Mouse (Mus musculus): ENCODE data around the gene Lpp. TPM values are rescaled to one million over a fixed set of nuclear protein-coding genes. Genes with fewer than 3 reads are reported as not detected.

Gene Lpp
- total and polyA plus RNA-seq, 2 experiments from 2014 or later, result 7.9 to 15.9 TPM

DNA sequence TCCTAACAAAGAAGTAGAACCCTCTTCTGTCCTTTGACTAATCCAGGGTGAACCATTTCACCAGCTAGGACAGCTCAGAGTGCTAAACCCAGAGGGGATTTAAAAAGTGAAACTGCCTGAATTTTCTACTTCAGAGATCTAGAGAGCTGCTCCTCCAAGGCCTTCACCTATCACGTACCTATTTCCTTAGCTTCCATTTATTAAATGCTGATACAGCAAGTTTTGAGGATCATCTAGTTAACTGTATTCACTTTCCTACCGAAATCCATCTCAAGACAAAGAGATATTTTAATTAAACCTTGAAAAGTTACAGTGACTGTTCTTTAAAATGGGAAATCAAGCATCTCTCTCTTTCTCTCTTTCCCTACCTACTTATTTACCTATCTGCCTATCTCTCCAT, 167.7 kb downstream of the Lpp start:
- no peak overlapping the region for H3K27ac ChIP-seq (ENCODE audit: low read depth, low read length)
- no peak for TF ChIP-seq CTCF (IDR thresholded peaks at IDR 0.05)
- H3K27me3 ChIP-seq (ENCODE audit: insufficient read depth, low read length), result no peaks in the 10 kb centered on the region
- no peak for DNase-seq (ENCODE audit: low spot score)
- H3K4me1 ChIP-seq (ENCODE audit: insufficient read depth, low read length), result no peaks in the 10 kb centered on the region
- H3K9ac ChIP-seq (replicated peaks; ENCODE audit: low read length, poor library complexity, severe bottlenecking), result no peak overlapping the region
- WGBS, result 89% methylated on average over 2 of the region's 2 CpGs
- H3K4me3 ChIP-seq (ENCODE audit: low read depth, low read length), result no peak overlapping the region
- no peak overlapping the region for H3K4me2 ChIP-seq (ENCODE audit: low read depth, low read length, poor library complexity, severe bottlenecking)
- no peaks in the 10 kb centered on the region for H3K9me3 ChIP-seq (ENCODE audit: low read length)
- no peak for ATAC-seq (ENCODE audit: low FRiP score)
- no peaks in the 10 kb centered on the region for H3K36me3 ChIP-seq (ENCODE audit: insufficient read depth, low read length)

DNA sequence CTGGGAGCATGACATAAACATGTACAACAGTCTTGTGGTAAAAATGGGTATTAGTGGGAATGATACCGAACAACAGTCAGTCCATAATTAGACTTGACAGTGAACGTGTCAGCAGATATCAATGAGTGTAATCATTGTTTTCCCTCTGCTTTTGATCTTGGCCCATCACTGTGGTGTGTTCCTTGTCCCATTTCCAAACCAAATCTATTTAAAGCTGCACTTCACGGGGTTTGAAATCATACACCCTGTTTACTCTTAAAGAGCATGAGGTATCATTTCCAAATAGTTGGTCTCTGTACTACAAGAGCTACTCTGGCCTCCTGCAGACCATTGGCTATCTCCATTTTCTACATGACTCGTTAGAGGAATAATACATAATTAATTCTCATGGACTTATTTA, 168.3 kb downstream of the Lpp start:
- H3K4me2 ChIP-seq (ENCODE audit: low read depth, low read length, poor library complexity, severe bottlenecking), result no peak overlapping the region
- H3K27ac ChIP-seq (ENCODE audit: low read depth, low read length), result no peak overlapping the region
- no peak overlapping the region for H3K9ac ChIP-seq (replicated peaks; ENCODE audit: low read length, poor library complexity, severe bottlenecking)
- no peak for ATAC-seq (ENCODE audit: low FRiP score)
- no peaks in the 10 kb centered on the region for H3K9me3 ChIP-seq (ENCODE audit: low read length)
- TF ChIP-seq CTCF (IDR thresholded peaks at IDR 0.05), result no peak
- WGBS, result 80% methylated on average over 4 of the region's 4 CpGs
- no peak for DNase-seq (ENCODE audit: low spot score)
- H3K27me3 ChIP-seq (ENCODE audit: insufficient read depth, low read length), result no peaks in the 10 kb centered on the region
- H3K4me3 ChIP-seq (ENCODE audit: low read depth, low read length), result no peak overlapping the region
- H3K36me3 ChIP-seq (ENCODE audit: insufficient read depth, low read length), result no peaks in the 10 kb centered on the region
- no peaks in the 10 kb centered on the region for H3K4me1 ChIP-seq (ENCODE audit: insufficient read depth, low read length)

DNA sequence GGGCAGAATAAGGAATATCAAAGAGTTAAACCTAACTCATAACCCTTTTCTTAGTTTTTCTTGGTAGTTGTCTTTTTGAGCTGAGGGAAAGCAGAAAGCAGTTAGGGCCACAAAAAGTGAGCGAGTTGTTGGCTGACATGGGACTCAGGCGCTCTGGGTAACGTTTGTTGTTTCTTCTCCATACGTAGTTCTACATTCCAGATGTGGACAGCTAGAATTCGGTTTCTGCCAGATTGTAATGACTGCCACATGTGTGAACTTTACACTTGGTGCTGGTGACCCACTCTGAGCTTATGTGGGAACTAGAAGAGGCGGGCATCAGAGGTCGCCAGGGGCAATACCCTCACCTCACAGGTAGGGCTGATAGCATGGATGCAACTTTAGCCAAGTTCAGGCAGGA, 172.0 kb downstream of the Lpp start:
- H3K27ac ChIP-seq (ENCODE audit: low read depth, low read length), result no peak overlapping the region
- H3K4me3 ChIP-seq (ENCODE audit: low read depth, low read length), result no peak overlapping the region
- H3K4me1 ChIP-seq (ENCODE audit: insufficient read depth, low read length), result no peaks in the 10 kb centered on the region
- no peaks in the 10 kb centered on the region for H3K27me3 ChIP-seq (ENCODE audit: insufficient read depth, low read length)
- H3K4me2 ChIP-seq (ENCODE audit: low read depth, low read length, poor library complexity, severe bottlenecking), result no peak overlapping the region
- ATAC-seq (ENCODE audit: low FRiP score) (no peak), DNase-seq (ENCODE audit: low spot score) (no peak)
- H3K36me3 ChIP-seq (ENCODE audit: insufficient read depth, low read length), result no peaks in the 10 kb centered on the region
- H3K9ac ChIP-seq (replicated peaks; ENCODE audit: low read length, poor library complexity, severe bottlenecking), result no peak overlapping the region
- no peak for TF ChIP-seq CTCF (IDR thresholded peaks at IDR 0.05)
- H3K9me3 ChIP-seq (ENCODE audit: low read length), result no peaks in the 10 kb centered on the region
- WGBS, result 88% methylated on average over 7 of the region's 7 CpGs

DNA sequence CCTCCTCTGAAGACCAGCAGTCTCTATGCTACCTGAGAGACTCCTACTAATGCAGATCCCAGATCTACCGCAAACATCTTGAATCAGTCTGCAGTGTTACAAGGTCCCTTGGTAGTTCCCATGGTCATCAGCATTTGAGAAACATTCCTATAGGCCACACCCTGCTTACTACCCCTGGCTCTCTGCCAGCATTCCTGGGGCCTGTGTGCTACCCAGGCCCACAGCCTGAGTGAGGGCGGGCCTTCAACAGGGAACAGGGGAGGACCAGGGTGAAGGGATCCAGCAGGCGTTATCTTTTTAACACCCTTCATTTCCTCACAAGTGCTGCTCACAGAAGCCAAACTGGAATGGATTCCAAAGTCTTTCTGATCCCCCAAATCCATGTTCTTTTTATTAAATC, 173.0 kb downstream of the Lpp start:
- Histone ChIP-seq H3K9me3 (ENCODE audit: low read length) (no peaks in the 10 kb centered on the region), H3K9ac (replicated peaks; ENCODE audit: low read length, poor library complexity, severe bottlenecking) (no peak overlapping the region), H3K36me3 (ENCODE audit: insufficient read depth, low read length) (no peaks in the 10 kb centered on the region), H3K27ac (ENCODE audit: low read depth, low read length) (no peak overlapping the region), H3K27me3 (ENCODE audit: insufficient read depth, low read length) (no peaks in the 10 kb centered on the region), H3K4me1 (ENCODE audit: insufficient read depth, low read length) (no peaks in the 10 kb centered on the region), H3K4me2 (ENCODE audit: low read depth, low read length, poor library complexity, severe bottlenecking) (no peak overlapping the region), H3K4me3 (ENCODE audit: low read depth, low read length) (no peak overlapping the region)
- ATAC-seq (ENCODE audit: low FRiP score) (no peak), DNase-seq (ENCODE audit: low spot score) (no peak)
- 77% methylated on average over 3 of the region's 3 CpGs for WGBS
- no peak for TF ChIP-seq CTCF (IDR thresholded peaks at IDR 0.05)

DNA sequence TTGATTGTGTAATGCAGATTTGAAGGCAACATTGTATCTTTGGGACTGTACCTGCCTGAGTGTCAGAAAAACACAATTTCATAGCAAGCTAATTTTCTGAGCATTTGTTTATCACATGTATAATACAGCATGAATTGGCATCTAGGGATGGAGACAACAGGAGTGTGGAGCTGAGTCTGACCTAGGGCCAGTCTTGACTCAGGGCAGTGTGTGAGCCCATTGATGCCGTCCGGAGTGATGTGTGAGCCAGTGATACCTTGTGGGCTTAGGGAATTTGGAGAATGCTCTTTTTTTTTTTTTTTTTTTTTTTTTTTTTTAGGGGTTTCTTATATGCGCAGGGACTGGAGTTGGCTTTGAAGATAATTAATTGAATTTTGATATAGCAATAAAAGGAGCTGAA, 174.3 kb downstream of the Lpp start:
- 78% methylated on average over 3 of the region's 3 CpGs for WGBS
- no peaks in the 10 kb centered on the region for H3K27me3 ChIP-seq (ENCODE audit: insufficient read depth, low read length)
- no peak for TF ChIP-seq CTCF (IDR thresholded peaks at IDR 0.05)
- H3K4me3 ChIP-seq (ENCODE audit: low read depth, low read length), result no peak overlapping the region
- no peak overlapping the region for H3K9ac ChIP-seq (replicated peaks; ENCODE audit: low read length, poor library complexity, severe bottlenecking)
- no peak overlapping the region for H3K4me2 ChIP-seq (ENCODE audit: low read depth, low read length, poor library complexity, severe bottlenecking)
- H3K27ac ChIP-seq (ENCODE audit: low read depth, low read length), result no peak overlapping the region
- H3K36me3 ChIP-seq (ENCODE audit: insufficient read depth, low read length), result no peaks in the 10 kb centered on the region
- no peaks in the 10 kb centered on the region for H3K9me3 ChIP-seq (ENCODE audit: low read length)
- no peaks in the 10 kb centered on the region for H3K4me1 ChIP-seq (ENCODE audit: insufficient read depth, low read length)
- DNase-seq (ENCODE audit: low spot score), result no peak
- no peak for ATAC-seq (ENCODE audit: low FRiP score)

DNA sequence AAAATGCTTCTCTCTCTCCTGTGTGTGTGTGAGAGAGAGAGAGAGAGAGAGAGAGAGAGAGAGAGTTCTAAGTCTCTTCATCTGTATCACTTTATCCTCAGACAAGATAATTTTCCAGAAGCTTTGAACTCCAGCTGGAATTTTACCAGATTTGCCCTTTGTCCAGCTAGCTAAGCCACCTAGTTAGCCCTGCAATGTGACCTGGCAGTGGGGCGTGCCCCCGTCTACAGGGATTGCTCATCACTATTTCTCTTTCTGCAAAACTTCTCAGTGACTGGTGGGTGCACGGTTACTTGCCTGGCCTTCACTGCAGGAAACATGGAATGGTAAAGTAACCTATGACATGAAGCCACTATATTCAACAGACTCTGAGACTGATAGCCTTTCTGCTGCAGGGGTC, 174.8 kb downstream of the Lpp start:
- Histone ChIP-seq H3K36me3 (ENCODE audit: insufficient read depth, low read length) (no peaks in the 10 kb centered on the region), H3K27ac (ENCODE audit: low read depth, low read length) (no peak overlapping the region), H3K27me3 (ENCODE audit: insufficient read depth, low read length) (no peaks in the 10 kb centered on the region), H3K9ac (replicated peaks; ENCODE audit: low read length, poor library complexity, severe bottlenecking) (no peak overlapping the region), H3K4me2 (ENCODE audit: low read depth, low read length, poor library complexity, severe bottlenecking) (no peak overlapping the region), H3K9me3 (ENCODE audit: low read length) (no peaks in the 10 kb centered on the region), H3K4me1 (ENCODE audit: insufficient read depth, low read length) (no peaks in the 10 kb centered on the region), H3K4me3 (ENCODE audit: low read depth, low read length) (no peak overlapping the region)
- ATAC-seq (ENCODE audit: low FRiP score) (no peak), DNase-seq (ENCODE audit: low spot score) (no peak)
- TF ChIP-seq CTCF (IDR thresholded peaks at IDR 0.05), result no peak
- 85% methylated on average over 3 of the region's 3 CpGs for WGBS
